Mouse (Mus musculus) liver, adult 2 months (tissue): ENCODE data around the gene Rab2b.
"Not testable (repeated sequence)": the region's sequence is repeated elsewhere in the genome, so short reads cannot be mapped to it uniquely, and the experiment has no call there.

Experiments used
- CTCF ChIP-seq: fragments of 200-500 bp; IDR thresholded peaks from 2 replicates; pipeline ENCODE4 v1.5.1; 2011; ENCODE audit warnings: low read depth, low read length, control low read depth
- POLR2A ChIP-seq: fragments of 200-500 bp; IDR thresholded peaks from 2 replicates; pipeline ENCODE4 v1.6.1; 2011; ENCODE audit warnings: low read length, control low read depth; ENCODE audit not compliant: insufficient read depth; ENCODE audit errors: extremely low read depth

DNA sequence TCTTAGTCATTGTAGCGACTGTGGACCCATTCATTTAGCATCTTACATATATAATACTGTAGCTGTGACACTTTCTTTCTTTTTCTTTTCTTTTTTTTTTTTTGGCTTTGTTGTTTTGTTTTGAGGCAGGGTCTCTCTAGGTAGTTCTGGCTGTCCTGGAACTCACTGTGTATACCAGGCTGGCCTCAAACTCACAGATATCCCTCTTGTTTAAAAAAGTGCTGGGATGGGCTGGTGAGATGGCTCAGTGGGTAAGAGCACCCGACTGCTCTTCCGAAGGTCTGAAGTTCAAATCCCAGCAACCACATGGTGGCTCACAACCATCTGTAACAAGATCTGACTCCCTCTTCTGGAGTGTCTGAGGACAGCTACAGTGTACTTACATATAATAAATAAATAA is 24.2 kb upstream of the Rab2b start:
- not testable (repeated sequence) for TF ChIP-seq POLR2A, CTCF
